Mouse (Mus musculus) retina, postnatal 1 day (tissue): Measurements from ENCODE around the gene Olfr1499.
"Not testable (repeated sequence)": the region's sequence is repeated elsewhere in the genome, so short reads cannot be mapped to it uniquely, and the experiment has no call there.

Experiments used
- DNase-seq: peaks from one replicate; pipeline ENCODE4 v3.0.0-alpha.2; 2012

The Olfr1499 gene

DNA sequence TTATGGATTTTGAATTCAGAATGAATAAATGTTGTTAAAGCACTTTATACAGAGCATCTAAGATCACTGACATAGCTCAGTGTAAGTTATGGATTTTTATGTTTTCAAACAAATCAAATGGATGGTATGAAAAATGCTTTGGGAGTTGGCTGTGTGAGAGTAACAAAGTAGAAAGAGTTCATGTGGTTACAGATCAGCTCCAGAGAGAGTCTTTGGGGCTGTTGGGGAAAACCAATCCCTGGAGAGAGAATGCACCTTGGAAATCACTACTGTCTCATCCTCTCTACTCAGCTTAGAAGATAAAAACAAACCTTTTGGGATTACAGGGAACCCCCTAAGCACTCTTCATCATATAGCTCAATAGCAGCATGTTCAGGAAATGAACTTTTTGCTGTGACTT, at the start of gene Olfr1499:
Gene Olfr1499, minus strand, starts transcription at position 101 of the 400 bp plus-strand sequence.
- no peak for DNase-seq

DNA sequence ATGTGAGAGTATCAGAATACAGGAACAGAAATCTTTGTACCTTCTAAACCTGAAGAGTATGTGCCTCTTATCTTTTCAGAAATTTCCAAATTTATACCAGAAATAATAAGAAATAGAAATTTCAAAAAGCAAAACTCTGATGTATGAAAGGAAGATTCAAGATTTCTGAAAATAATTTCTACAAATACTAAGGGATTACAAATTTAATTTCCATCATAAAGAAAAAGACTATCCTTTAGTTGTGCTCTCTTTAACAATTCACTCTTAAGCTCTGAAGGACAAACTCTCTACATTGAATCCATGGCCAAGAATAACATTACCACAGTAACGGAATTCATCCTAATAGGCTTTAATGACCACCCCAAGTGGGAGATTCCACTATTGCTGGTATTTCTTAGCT, 42.2 kb upstream of the Olfr1499 start, which contains the start of gene Olfr1502:
Gene Olfr1502, plus strand, starts transcription at position 301 of the 400 bp plus-strand sequence.
- DNase-seq, result no peak

DNA sequence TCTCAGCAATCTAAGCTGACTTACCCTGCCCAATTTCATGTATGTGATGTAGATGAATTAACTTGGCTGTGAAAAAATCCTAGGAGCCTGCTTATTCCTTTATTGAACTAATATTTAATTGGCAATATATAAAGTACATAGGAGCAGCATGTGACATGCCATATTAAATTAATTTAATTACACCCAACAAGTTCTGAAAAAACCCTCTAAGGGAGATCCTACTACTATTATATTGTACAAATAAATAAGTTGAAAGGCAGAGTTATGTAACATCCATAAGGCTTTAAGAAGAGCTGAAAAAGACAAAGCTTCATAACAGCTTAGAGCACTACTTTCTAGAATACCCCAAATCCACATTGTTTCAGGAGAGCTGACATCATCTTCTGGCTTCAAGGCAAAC, 31.3 kb upstream of the Olfr1499 start, which contains the start of gene Olfr1501:
Gene Olfr1501, minus strand, starts transcription at position 101 of the 400 bp plus-strand sequence.
- not testable (repeated sequence) for DNase-seq

DNA sequence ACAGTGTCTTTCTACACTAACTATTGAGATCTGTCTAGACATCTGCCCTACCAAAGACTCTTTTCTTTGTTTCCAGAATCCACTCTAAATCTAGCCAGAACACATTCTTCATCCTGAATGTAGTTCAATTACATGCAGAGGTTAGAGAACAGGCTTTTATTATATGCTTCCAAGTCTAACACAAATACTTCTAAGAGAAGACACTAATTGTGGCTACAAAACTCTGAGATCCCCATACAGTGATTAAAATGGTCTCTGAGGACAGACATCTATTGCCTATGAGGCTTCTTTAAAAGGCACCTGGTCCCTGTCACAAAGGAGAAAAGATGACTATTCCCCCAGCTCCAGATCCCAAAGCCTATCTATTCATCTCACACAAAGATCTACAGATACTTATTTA, 11.1 kb upstream of the Olfr1499 start, which contains the start of gene Olfr1500:
Gene Olfr1500, minus strand, starts transcription at position 101 of the 400 bp plus-strand sequence.
- DNase-seq, result no peak

DNA sequence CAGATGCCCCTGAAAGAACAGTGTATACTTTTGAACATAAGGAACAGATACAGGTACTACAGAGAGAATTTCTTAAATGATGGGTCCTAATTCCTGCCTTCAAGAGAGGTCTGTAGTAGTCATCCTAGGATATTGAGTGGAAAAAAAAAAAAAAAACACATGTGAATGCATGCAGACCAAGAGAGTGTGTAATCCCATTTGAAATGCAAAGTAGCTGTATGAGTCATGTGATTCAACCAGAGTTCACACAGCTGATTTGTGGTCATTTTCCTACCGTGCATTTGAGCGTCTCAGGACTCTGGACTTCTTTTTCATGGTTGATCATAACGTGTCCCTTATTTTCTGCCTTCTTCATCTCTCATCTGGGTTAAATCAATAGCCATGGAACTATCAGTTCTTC, 9.2 kb upstream of the Olfr1499 start:
- no peak for DNase-seq

DNA sequence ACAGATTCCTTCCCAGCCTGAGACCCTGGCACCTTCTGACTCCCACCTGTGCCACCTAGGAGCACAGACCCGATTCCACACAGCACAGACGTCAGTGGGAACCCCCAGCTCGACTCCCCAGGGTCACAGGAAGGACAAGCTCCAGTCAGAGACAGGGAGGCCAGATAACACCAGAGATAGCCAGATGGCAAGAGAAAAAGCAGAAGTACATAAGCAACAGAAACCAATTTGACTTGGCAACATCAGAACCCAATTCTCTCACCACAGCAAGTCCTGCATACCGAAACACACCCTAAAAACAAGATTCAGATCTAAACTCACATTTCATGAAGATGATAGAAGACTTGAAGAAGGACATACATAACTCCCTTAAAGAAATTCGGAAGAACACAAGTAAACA, 1.6 kb upstream of the Olfr1499 start:
- DNase-seq, result no peak

DNA sequence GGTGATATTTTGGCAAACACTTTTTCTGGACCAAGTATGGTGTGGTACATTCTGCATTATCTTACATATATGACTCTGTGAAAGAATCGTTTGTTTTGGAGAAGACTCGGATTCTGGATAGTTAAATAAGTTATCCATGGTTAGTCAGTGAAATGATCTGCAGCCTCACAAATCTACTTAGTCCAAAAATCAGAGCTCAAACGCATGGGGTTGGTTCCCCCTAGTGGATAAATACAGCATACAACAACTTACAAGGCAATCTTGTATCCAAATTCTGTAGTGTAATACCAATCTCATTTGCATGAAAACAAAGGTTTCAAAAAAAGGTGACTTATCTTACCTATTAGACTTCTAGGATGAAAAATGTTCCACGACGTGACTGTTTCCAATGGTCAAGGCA, 420 bp downstream of the Olfr1499 start:
- DNase-seq, result peak; percentile 46

DNA sequence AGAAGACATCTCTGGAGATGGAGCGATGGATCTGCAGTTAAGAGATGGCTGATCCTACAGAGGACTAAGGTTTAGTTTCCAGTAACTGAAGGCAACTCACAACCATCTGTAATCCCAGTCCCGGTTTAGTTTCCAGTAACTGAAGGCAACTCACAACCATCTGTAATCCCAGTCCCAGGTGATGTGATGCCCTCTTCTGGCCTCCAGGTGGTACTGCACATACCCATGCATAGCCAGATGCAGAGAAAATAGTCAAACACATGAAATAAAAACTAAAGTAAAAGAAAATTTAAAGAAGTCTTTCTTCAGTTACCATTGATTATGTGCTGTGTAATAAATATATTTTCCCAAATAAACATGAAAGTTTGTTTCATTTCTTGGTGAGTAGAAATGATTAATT, 6.4 kb downstream of the Olfr1499 start:
- no peak for DNase-seq

DNA sequence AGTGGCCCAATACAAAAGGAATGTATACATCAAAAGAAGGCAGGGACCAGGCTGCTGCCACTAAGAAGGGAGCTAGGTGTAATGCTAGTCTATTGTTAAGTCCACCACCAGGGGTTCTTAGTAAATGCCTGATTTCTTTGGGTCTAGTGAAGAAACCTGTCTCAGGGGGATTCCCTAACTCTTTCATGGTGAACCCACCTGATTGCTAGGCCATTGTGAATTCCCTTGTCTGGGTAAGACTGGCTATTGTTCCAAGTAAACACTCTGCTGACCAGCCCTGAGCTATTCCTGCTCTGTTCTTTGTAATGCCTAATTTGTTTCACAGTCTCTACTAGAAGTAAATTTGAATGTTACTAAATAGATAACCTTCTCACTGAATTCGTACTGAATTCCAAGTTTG, 13.8 kb downstream of the Olfr1499 start:
- not testable (repeated sequence) for DNase-seq

DNA sequence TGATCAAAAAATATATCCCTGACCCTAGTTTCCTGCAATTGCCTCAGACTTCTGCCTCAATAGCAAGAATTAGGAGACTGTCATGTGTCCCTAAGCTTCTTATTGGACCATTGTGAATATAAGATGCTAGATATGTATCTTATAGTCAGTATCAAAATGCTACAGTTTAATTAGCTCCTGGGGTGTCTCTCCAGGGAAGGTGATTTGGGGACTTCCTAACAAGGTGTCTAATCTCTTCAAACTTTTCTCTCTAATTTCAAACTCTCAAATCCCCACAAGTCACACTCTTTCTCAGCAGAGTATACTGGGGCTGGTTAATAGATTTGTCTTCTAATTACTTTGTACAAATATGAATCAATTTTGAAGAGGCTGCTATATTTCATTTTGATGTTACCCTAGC, 21.1 kb downstream of the Olfr1499 start, which contains the start of gene Olfr1497:
Gene Olfr1497, minus strand, starts transcription at position 101 of the 400 bp plus-strand sequence.
- DNase-seq, result no peak

DNA sequence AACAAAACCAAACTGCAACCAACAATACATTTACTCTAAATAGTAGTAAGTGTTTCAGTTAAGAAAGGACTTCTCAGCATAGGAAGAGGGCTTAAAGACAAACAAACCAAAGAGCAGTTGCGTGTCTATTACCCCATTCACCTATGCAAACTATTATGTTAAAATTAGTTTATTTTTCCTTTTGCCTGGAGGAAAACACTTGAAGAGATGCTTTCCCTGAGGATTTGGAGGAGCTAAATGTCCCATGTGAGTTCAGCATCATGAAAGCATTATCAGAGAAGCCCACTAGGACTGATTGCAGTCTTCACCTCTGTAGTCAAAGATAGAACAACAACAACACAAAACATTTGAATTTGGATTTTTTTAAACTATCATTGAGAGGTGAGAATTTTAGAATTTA, 41.7 kb downstream of the Olfr1499 start, which contains the start of gene Olfr1496:
Gene Olfr1496, plus strand, starts transcription at position 301 of the 400 bp plus-strand sequence.
- DNase-seq, result no peak

DNA sequence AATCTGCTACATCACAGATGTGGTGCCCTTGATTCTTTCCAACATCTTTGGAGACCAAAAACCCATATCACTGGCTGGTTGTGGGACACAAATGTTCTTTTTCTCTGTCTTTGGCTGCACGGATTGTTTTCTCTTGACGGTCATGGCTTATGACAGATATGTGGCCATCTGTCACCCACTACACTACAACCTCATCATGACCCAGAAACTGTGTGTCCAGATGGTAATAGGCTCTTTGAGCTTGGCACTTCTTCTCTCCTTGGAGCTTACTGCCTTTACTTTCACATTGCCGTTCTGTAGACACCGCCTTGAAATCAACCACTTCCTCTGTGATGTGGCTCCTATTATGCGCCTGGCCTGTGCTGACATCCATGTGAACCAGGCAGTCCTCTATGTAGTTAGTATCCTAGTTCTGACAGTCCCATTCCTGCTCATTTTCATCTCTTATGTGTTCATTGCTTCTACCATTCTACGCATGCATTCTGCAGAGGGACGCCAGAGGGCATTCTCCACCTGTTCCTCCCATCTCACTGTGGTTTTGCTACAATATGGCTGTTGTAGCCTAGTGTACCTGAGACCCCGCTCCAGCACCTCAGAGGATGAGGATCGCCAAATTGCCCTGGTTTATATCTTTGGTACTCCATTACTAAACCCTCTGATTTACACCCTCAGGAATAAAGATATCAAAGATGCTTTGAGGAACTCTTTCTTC, 50.5 kb downstream of the Olfr1499 start:
- DNase-seq, result peak; percentile 11

DNA sequence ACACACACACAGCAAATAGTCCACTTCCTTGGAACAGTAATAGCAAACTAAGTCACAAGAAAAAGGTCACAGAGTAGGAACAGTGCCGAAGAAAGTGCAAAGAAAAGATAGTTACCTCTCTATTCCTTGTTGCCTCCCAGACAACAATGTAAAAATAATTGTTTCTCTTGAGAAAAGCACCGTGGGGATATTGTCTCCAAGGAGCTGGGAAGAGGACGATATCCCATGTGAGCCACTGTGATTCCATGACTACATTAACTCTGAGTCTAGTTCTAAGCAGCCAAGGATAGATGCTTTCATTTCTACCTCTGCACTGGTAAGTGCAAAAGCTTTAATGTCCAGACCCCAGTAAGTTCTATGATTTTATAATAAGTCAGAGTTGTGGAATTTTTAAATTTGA, 54.9 kb downstream of the Olfr1499 start, which contains the start of gene Olfr1495:
Gene Olfr1495, plus strand, starts transcription at position 301 of the 400 bp plus-strand sequence.
- DNase-seq, result no peak
